In the genomic region with DNA sequence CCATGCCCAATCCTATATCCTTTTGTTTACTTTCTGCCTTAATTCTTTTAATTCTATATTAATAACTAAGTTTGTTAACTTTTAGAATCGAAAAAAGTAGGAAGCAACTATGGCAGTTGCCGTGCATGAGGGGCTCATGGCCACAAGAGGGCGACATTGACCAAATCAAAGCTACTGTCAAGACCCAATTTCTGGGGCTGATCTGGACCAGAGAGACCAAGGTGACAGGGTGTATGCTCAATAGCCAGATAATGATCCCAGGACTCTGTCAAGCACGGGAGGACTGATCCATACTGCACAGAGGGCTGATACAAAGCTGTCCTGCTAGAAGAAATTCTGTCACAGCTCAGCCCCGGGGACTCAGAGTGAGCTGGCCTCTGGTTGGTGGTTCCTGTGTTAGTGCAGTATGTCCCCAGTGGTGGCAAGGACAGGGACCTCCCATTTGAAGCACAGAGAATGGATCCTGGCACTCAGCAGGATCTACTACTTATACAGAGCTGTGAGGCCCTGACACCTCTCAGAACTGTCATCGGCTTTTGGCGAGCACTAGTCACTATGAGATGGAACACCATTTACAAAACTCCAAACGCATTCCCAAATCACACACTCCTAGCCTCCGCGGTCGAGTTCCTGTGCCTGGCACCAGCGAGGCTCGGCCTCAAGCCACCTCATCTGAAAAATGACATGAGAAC, we compare ENCODE assay signal across 8 mouse cellular contexts. TPM values are rescaled to one million over a fixed set of nuclear protein-coding genes. Genes with fewer than 3 reads are reported as not detected.
DNase-seq lines count a peak whose midpoint lies in the region; ATAC-seq and TF ChIP-seq lines count a peak whose summit lies in the region.

No protein-coding gene starts in this region.

- H3K27ac ChIP-seq in neural tube, embryonic 15.5 days (replicated peaks), result no peak overlapping the region
- no peak overlapping the region for H3K27ac ChIP-seq in intestine, embryonic 15.5 days
- H3K27ac ChIP-seq in limb, embryonic 10.5 days, result no peak overlapping the region
- H3K27ac ChIP-seq in stomach, postnatal 0 days (replicated peaks), result no peak overlapping the region

- peaks cover 50% of the 10 kb centered on the region for H3K36me3 ChIP-seq in neural tube, embryonic 15.5 days
- peaks cover 3% of the 10 kb centered on the region; the same call in 1 of the 2 replicates for H3K36me3 ChIP-seq in intestine, embryonic 15.5 days
- peaks cover 86% of the 10 kb centered on the region for H3K36me3 ChIP-seq in limb, embryonic 10.5 days
- peaks cover 3% of the 10 kb centered on the region for H3K36me3 ChIP-seq in stomach, postnatal 0 days (ENCODE audit: control insufficient read depth, insufficient read depth, low read length)

- no peak overlapping the region for H3K4me3 ChIP-seq in neural tube, embryonic 15.5 days (replicated peaks)
- H3K4me3 ChIP-seq in intestine, embryonic 15.5 days (replicated peaks), result no peak overlapping the region
- H3K4me3 ChIP-seq in limb, embryonic 10.5 days, result no peak overlapping the region
- H3K4me3 ChIP-seq in stomach, postnatal 0 days (ENCODE audit: low read depth, low read length), result no peak overlapping the region

- H3K9me3 ChIP-seq in neural tube, embryonic 15.5 days (replicated peaks), result no peaks in the 10 kb centered on the region
- no peaks in the 10 kb centered on the region for H3K9me3 ChIP-seq in intestine, embryonic 15.5 days
- H3K9me3 ChIP-seq in limb, embryonic 10.5 days (replicated peaks), result no peaks in the 10 kb centered on the region
- H3K9me3 ChIP-seq in stomach, postnatal 0 days (ENCODE audit: control insufficient read depth, low read length), result no peaks in the 10 kb centered on the region

- peak; percentile 87 for TF ChIP-seq CTCF in stomach, postnatal 0 days (IDR thresholded peaks at IDR 0.05; ENCODE audit: low read depth)

- no peaks in the 10 kb centered on the region for H3K27me3 ChIP-seq in neural tube, embryonic 15.5 days (replicated peaks)
- no peaks in the 10 kb centered on the region for H3K27me3 ChIP-seq in intestine, embryonic 15.5 days (replicated peaks)
- no peaks in the 10 kb centered on the region for H3K27me3 ChIP-seq in limb, embryonic 10.5 days (ENCODE audit: low read depth, poor library complexity, severe bottlenecking)
- H3K27me3 ChIP-seq in stomach, postnatal 0 days (ENCODE audit: control insufficient read depth, insufficient read depth, low read length), result no peaks in the 10 kb centered on the region

- peak; percentile 74 for DNase-seq in neural tube, embryonic 10.5 days (ENCODE audit: extremely low spot score, low spot score)
- peak; percentile 72 to 83 for DNase-seq in cerebellum, postnatal 25 days
- peak; percentile 70 for DNase-seq in gastrocnemius, postnatal 14 days
- peak; percentile 85 for DNase-seq in limb, embryonic 10.5 days (ENCODE audit: low spot score)
- peak; percentile 45 to 73 for DNase-seq in natural killer cell, adult 2 months (ENCODE audit: low spot score in 2 of 2)
- DNase-seq in stomach, postnatal 0 days (ENCODE audit: low spot score), result peak; percentile 74

- no peak overlapping the region for H3K9ac ChIP-seq in neural tube, embryonic 15.5 days (replicated peaks)
- no peak overlapping the region for H3K9ac ChIP-seq in intestine, embryonic 15.5 days
- no peak overlapping the region for H3K9ac ChIP-seq in stomach, postnatal 0 days (ENCODE audit: low read length)

- WGBS in neural tube, embryonic 15.5 days, result 71% methylated on average over 13 of the region's 13 CpGs
- WGBS in intestine, embryonic 15.5 days, result 64% methylated on average over 13 of the region's 13 CpGs
- 73% methylated on average over 13 of the region's 13 CpGs for WGBS in limb, embryonic 10.5 days
- 67% methylated on average over 13 of the region's 13 CpGs for WGBS in stomach, postnatal 0 days

- H3K4me1 ChIP-seq in neural tube, embryonic 15.5 days, result no peaks in the 10 kb centered on the region
- H3K4me1 ChIP-seq in intestine, embryonic 15.5 days (replicated peaks), result no peaks in the 10 kb centered on the region
- H3K4me1 ChIP-seq in limb, embryonic 10.5 days, result no peaks in the 10 kb centered on the region
- no peaks in the 10 kb centered on the region for H3K4me1 ChIP-seq in stomach, postnatal 0 days (replicated peaks; ENCODE audit: control insufficient read depth, insufficient read depth)

- TF ChIP-seq EP300 in stomach, postnatal 0 days (optimal IDR thresholded peaks at IDR 0.05), result no peak

- ATAC-seq in neural tube, embryonic 15.5 days (ENCODE audit: low FRiP score), result no peak; the same call in 1 of the 2 replicates
- peak; percentile 15 for ATAC-seq in intestine, embryonic 15.5 days
- peak; percentile 48; the same call in 1 of the 2 replicates for ATAC-seq in stomach, postnatal 0 days (ENCODE audit: low FRiP score, low TSS enrichment)

- intact Hi-C loops in gastrocnemius, postnatal 14 days (cut with DNase I; ENCODE audit: low total_unique reads), result no loop called here

- no peak overlapping the region for H3K4me2 ChIP-seq in neural tube, embryonic 15.5 days
- H3K4me2 ChIP-seq in intestine, embryonic 15.5 days (replicated peaks), result no peak overlapping the region
- no peak overlapping the region for H3K4me2 ChIP-seq in stomach, postnatal 0 days (replicated peaks; ENCODE audit: low read depth)

RNA-seq across cellular contexts. Expression of gene Sardh, which starts 32.9 kb away (rescaled TPM):
- 5.9 and 8.0 TPM in 2 replicates for polyA plus RNA-seq in neural tube, embryonic 15.5 days (2015; fragmentation: Nextera tagmentation; extraction: Ambion mirVana)
- total RNA-seq in gastrocnemius, postnatal 14 days (2021), result 1 to 10 TPM; 4.2 to 6.0 TPM
- polyA plus RNA-seq in intestine, embryonic 15.5 days (2015; fragmentation: Nextera tagmentation; extraction: Ambion mirVana), result 9.5 and 9.6 TPM in 2 replicates
- polyA plus RNA-seq in limb, embryonic 10.5 days (2016; fragmentation: Nextera tagmentation; extraction: Ambion mirVana), result 2.5 and 3.1 TPM in 2 replicates
- 7.2 and 8.9 TPM in 2 replicates for polyA plus RNA-seq in stomach, postnatal 0 days (2015; fragmentation: Nextera tagmentation; extraction: Ambion mirVana)
